1 mouse cellular context compared by ENCODE assay signal in the genomic region with DNA sequence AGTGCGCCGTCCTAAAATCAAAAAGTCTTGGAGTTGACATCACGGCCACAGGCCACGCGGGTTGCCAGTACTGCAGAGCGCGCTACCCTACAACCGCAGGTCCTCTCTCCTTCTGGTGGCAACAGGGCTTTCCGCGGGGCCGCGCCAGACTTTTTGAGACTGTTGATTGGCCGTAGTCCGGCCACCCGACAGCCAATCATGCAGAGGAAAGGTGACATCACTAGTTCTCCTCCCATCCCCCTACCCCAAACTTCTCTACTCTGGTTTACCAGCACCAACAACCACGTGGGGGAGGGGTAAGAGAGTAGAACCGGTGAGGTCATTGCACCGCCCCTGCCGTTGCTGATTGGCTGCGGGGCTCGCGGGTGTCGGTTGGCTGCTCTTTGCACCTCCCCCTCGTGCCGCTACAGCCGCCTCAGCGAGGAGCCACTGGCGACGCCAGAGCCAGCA.
TF ChIP-seq lines count a peak whose summit lies in the region.

Gene Cic (plus strand): TSS at position 404 of the 450 bp plus-strand sequence.

TF ChIP-seq in MEL, 35 proteins besides CTCF, POLR2A, EP300 and RAD21 (continued from another document):
- peak; percentile 80 for TF ChIP-seq TBP (IDR thresholded peaks at IDR 0.05; ENCODE audit: low read depth, low read length)
- TF ChIP-seq TAL1 (IDR thresholded peaks at IDR 0.05; ENCODE audit: low read length): no peak
- peak; percentile 100 for TF ChIP-seq ETS1 (IDR thresholded peaks at IDR 0.05; ENCODE audit: low read depth, low read length)
- TF ChIP-seq MAX (IDR thresholded peaks at IDR 0.05; ENCODE audit: low read length): peak; percentile 81
- TF ChIP-seq CHD1 (IDR thresholded peaks at IDR 0.05; ENCODE audit: low read depth, low read length): no peak
- TF ChIP-seq USF2 (IDR thresholded peaks at IDR 0.05; ENCODE audit: borderline replicate concordance in 1 of 2, insufficient read depth in 1 of 2, low read depth in 1 of 2, low read length in 2 of 2): no peak
- TF ChIP-seq TCF12 (IDR thresholded peaks at IDR 0.05; ENCODE audit: low read depth, low read length): peak; percentile 46; the same call in 1 of the 2 replicates
- no peak for TF ChIP-seq POLR2AphosphoS5 (IDR thresholded peaks at IDR 0.05; ENCODE audit: borderline replicate concordance, low read depth, low read length)
TF ChIP-seq in MEL: peak in this region for 14.
